Mouse (Mus musculus) ovary, postnatal 10 days (tissue): Measurements from ENCODE around the gene Mprip.

Experiments
- DNase-seq: peaks from one replicate; pipeline ENCODE4 v3.0.0; 2022; ENCODE audit warnings: low spot score

Gene Mprip

DNA sequence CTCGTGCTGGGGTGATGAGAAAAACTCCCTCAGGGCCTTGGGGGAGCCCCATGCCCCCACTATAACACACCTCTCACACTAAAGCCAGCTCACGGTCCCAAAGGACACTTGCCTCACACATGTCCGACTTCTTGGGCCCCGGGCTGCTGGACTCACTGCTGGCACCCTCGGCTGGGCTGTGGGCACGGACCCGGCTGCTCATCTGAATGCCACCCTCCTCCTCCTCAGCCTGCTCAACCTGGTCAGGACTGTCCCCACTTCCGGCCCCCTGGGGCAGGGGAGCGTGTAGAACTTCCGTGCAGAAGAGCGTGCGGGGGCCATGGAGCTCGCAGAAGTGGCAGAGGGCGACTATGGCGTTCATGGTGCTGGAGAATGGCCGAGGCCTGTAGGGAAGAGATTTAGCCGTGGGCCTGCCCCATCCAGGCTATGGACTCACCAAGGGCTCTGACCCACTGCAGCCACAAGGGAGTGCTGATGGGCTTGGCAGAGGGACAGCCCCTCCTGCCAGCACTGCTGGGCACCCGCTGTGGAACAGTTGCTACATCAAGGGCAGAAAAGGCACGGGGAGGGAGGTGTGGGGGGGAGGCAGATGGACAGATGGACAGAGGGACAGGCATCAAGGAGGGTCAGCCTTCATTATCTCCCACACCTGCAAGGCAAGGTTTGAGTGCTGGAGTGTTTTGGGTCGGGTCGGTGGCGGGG, 143.5 kb downstream of the Mprip start:
- no peak for DNase-seq

DNA sequence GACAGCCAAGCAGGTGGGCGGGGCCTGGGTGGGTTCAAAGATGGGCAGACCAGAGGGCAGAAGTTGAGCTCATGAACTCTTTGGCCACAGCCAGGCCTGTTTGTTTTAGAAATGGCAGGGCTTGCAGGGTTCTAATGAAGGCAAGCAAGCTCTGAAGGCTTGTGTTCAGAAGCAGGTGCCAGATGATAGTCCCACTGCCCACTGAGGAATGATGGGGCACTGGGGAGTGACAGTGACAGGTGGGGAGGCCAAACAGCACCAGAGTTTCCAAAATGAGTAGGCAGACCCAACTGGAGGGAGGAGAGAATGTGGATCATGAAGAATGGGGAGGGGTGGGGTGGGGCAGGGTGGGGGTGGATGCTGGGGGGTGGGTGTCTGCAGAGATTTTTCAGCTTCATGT, 144.2 kb downstream of the Mprip start:
- DNase-seq, result no peak

DNA sequence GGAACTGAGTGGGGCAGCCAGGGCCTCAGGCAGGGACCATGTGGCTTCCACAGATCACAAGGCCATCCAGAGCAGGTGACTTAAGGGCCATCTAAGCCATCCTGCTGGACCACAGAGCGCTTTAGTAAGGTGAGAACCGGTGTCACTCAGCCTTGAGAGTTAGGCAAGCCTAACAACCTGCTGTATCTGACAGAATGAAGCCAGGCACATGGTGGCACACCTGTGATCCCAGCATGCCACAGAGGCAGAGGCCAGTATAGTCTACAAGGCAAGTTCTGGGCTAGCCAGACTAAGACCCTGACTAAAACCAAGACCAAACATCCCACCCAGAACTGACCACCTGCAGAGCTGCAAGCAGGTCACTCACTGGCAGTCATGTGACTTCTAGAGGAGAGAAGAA, 144.6 kb downstream of the Mprip start:
- DNase-seq, result no peak

DNA sequence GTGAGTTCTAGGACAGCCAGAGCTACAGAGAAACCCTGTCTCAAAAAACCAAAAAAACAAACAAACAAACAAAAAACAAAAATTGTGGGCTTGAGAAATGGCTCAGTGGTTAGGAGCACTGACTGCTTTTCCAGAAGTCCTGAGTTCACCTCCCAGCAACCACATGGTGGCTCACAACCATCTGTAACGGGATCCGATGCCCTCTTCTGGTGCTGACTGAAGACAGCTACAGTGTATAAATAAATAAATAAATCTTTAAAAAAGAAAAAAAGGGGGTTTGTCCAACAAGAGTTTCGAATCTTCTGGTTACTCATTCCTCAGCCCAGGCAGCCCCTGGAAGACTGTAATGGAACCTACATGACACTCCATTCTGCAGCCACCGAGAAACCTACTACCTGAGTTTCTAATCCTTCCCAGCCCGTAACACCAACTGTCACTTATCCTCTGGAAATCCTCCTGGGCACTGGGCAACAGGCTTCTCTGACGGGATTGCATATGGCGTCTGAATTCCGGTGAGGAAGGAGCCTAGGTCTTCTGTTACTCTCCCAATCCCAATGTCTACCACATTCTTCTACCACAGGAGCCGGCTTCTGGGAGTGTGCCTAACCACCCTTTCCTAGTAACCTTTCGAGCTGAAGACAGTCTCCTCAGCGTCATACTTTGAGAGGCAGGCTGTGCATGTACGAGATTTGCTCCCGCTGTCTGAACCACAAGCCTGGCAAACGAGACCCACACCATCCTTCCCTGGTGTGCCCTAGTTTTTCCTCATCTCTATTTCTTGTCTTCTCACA, 147.3 kb downstream of the Mprip start:
- no peak for DNase-seq

DNA sequence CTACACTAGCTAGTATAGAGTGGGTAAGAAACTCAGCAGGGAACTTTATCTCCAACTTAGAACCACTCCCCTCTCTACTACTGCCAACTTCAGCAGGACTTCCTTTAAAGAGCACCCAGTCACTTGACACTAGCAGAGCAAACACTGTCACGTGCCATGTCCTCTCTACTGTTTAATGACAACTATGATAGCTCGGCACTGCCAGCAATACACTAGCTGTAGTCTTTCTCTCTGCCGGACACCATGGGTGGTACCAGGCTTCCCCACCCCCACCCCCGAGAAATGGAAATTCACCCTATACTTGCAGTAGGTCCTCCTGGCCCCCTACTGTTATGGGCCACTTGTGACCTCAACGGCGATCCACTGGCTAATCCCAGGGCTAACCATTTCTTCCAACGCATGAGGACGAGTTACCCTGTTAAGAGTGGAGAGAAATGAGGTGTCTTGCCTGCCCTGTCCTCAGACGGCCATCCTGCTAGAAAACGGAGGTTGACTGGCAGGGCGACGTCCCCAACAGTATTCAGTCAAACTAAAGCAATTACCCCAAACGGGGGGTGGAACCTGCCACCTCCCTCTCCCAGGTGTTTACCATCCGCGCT, 148.1 kb downstream of the Mprip start:
- DNase-seq, result no peak

DNA sequence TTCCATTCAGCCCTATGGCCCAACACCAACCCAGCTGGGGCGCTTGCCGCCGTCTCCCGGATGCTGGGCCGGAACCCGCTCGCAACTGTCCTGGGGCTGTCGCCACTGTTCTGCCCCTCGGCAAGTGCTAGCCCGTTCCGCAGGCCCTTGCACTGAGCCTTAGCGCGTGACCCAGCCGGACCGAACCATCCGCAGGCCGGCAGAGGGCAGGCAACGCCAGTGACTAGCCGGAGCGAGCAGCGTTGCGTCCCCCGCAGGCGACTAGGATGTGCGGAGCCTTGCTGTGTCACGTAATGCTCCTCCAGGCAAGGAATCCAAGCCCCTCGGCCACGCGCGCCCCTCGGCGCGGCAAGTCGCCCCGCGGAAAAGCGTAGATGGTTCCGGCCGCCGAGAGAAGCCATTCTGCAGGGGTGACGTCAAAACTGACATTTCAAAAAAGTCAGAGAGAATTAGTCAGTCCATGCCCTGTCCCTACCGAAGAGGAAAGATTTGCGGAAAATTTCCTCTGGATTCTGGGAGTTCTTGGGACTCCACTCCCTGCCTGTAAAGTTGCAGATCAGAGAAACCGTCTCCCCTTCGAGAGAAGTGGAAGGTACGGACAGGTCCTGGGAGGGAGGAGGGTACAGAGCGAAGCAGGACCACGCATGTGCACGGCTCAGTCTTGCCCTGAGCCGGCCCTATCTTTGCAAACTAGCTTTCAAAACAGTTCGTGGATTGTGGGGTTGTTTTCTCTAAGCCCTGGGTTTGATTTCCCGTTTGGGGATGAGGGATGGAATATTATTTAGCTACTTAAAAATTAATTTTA, 148.8 kb downstream of the Mprip start, which contains the start of gene Flcn:
Flcn (minus strand) TSS at position 347 of the 805 bp plus-strand sequence.
- DNase-seq, result peak; percentile 79

DNA sequence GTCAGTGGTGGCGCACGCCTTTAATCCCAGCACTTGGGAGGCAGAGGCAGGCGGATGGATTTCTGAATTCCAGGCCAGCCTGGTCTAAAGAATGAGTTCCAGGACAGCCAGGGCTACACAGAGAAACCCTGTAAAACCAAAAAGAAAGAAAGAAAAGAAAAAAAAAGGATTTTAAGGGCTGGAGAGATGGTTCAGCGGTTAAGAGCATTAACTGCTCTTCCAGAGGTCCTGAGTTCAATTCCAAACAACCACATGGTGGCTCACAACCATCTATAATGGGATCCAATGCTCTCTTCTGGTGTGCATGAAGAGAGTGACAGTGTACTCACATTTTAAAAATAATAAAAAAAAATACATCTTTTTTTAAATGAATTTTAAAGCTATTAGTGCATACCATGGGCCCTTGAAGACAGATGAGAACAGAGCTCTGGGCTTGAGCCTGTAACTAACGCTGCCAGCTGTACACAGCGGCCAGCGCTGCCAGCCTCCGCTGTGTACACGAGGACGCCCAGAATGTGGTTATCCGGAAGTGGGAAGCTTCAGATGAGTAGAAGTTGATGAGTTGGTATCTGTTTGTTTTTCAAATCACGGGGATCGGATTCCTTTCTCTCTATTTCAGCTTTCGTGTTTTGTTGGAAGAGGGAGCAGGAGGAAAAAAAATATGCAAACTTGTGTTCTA, 149.5 kb downstream of the Mprip start:
- DNase-seq, result no peak

DNA sequence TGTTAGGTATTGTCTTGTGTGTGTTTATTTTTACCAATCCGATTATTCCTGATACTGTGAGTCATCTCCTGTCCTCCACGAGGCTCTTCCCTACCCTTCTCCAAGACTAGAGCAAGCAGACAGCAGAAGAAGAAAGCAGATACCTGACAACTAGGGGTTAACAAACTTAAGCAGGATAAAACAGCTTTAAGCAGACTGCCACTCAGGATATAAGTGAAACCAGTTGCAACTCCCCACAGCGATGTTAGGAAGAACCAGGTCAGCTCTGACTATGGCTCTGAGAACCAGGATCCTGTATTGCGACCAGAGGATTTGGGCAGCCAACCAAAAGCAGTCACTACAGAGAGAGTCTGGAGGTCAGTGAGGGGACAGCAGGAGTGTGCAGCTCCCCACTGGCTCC, 150.1 kb downstream of the Mprip start:
- DNase-seq, result no peak

DNA sequence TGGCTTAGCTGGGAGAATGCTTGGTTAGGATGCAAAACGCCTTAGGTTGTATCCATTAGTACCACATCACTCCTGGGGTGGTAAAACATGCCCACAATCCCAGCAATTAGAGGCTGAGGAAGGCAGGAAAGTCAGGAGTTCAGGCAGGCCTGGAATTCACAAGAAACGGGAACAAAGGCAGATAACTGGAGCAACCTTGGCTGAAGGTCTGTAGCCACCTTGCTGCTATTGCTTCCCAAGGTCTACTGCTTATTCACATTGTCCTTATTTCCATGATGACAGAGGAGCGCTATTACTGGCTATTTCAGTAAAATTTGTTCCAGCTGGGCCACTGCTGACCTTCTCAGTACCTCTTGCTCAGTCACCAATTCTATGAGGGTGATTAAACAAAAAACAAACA, 152.2 kb downstream of the Mprip start:
- no peak for DNase-seq

DNA sequence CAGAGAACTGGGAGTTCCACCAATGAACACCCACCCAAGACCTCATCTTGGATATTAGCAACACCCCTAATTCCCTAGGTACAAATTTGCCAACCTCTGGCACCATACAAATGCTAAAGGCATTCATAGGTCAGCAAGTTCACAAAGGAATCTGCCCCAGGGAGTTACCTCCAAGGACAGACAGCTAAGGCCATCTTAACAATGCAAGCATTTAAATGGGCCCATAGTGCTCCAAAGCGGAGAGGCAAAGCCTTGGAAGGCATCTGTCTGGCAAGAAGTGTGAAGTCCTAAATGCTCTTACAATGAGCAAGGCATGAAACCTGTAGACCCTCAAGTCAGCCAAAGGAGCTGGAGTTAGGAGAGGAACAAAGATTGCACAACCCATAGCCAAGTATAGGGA, 153.2 kb downstream of the Mprip start:
- no peak for DNase-seq

DNA sequence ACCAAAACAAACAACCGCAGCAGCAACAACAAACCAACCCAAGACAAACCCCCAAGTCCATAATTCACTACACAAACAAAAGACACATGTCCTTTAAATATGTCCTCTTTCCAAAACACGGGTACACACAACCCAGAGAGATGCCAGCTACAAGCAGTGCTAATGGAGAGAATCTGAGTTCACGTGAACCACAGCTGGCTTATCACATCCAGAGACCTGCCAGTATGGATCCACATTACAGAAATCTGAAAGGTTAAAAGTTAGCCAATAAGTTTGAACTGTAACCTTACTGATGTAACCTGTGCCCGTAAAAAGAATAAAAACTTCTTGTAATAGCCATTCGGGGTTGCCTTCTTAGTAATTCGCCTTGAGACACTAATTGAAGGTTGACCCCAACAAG, 153.8 kb downstream of the Mprip start:
- DNase-seq, result no peak

DNA sequence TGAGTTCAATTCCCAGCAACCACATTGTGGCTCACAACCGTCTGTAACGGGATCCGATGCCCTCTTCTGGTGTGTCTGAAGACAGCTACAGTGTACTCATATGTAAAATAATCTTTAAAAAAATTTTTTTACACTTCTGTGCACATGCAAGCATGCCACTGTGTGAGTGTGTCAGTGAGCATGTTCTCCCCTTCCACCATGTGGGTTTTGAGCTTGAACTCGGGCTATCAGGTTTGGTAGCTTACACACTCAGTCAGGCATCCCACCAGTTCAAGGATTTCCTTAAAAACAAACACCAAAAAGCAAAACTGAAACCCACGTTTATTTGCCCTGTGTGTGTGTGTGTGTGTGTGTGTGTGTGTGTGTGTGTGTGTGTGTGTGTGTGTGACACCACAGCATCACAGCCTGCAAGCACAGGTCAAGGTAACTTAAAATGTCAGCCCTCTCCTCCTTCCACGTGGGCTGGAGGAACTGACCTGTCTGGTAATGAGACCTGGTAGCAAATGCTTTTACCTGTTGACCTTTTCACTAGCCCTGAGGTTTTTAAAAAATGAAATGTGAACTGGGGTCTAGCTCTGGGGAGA, 154.5 kb downstream of the Mprip start:
- no peak for DNase-seq

DNA sequence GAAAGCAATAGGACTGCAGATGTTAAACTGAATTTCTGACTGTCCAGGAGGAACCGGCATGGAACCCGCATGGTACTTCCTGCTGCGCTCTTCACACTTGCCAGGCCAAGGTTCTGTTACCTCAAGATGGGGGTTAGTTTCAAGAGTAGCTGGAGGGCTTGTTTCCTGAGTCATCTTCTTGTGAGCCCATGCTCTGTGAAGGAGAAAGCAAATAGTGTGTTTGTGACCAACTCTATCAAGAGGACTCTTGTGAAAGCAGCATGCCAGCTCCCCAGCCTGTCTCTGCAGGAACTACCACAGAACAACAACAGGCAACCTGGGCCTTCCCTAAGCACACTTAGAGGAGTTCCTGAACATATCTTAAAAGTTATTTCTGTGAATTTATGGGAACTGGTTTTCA, 156.8 kb downstream of the Mprip start:
- no peak for DNase-seq

DNA sequence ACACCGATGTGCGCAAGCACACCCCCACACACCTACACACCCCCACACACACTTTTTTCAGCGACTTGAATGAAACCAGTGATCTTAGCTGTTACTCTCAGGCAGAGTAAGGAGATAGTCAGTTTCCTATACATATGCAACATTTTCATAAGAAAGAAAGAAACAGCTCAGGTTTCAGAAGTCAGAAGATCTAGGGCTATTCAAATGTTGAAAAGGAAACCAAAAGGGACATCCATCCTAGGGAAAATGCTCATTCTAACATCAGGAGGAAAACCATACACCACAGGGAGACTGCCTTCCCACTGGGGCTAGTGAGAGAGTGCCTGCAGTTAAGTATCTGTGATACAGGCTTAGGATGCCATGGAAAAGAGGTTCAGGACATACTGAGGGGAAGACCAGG, 160.5 kb downstream of the Mprip start:
- no peak for DNase-seq
